Mouse (Mus musculus): ENCODE data around the gene D630045J12Rik. TPM values are rescaled to one million over a fixed set of nuclear protein-coding genes. Genes with fewer than 3 reads are reported as not detected.

The D630045J12Rik gene
- total and polyA plus RNA-seq, 3 experiments = 2.5 to 6.2 TPM; not detected in 1

DNA sequence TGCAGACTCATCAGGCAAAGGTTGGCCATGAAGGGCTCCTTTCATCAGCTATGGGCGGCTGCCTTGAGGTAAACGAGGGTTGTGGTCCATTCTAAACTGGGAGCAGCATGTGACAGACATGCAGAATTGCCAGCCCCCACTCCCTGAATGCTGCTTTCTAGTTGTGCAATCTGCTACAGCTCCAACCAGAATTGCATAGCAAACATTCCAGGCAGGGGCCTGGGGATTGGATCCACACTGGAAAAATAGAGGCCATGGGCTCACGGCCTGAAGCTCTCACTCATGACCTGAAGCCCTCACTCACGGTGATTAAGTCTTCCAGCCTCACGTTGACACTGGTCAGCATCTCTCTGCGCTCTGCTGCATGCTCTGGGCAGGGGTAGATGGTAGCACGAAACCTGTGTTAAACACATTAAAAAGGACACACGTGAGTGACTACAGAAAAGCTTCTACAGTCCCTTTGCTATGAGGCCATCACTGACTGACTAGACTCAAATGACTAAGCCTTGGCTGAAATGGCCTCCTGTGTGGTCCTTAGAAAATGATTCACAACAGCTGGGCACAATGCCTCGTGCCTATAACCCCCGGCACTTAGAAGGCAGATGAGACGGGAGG is 172.0 kb downstream of the D630045J12Rik start:
- Histone ChIP-seq H3K79me2 (ENCODE audit: control insufficient read depth, insufficient read depth, low read length, poor library complexity) (no peaks in the 10 kb centered on the region), H3K9ac (ENCODE audit: control insufficient read depth, low read depth, low read length, poor library complexity, severe bottlenecking) (no peak overlapping the region), H3K27ac (ENCODE audit: control insufficient read depth, low read depth, low read length) (no peak overlapping the region), H3K27me3 (ENCODE audit: control insufficient read depth in 1 of 2, insufficient read depth in 2 of 2, low read length in 2 of 2) (no peaks in the 10 kb centered on the region), H3K36me3 (ENCODE audit: control insufficient read depth in 1 of 2, insufficient read depth in 2 of 2, low read length in 2 of 2) (no peaks in the 10 kb centered on the region), H3K4me1 (ENCODE audit: control insufficient read depth in 1 of 2, insufficient read depth in 2 of 2, low read length in 2 of 2) (no peaks in the 10 kb centered on the region), H3K4me3 (ENCODE audit: control insufficient read depth in 1 of 2, insufficient read depth in 1 of 2, low read depth in 2 of 2, low read length in 2 of 2) (no peak overlapping the region), H3K9me3 (replicated peaks; ENCODE audit: insufficient read depth, low read length) (no peaks in the 10 kb centered on the region)
- no peak for DNase-seq (ENCODE audit: low read depth, low spot score)
- no peak for TF ChIP-seq RAD21 (IDR thresholded peaks at IDR 0.05; ENCODE audit: low read depth, low read length)
- TF ChIP-seq MXI1 (IDR thresholded peaks at IDR 0.05; ENCODE audit: low read depth, low read length) = no peak
- TF ChIP-seq E2F4 (IDR thresholded peaks at IDR 0.05; ENCODE audit: borderline replicate concordance, low read depth, low read length) = no peak
- TF ChIP-seq JUND (IDR thresholded peaks at IDR 0.05; ENCODE audit: low read depth, low read length) = no peak
- TF ChIP-seq ZC3H11A (IDR thresholded peaks at IDR 0.05; ENCODE audit: low read depth, low read length) = no peak
- TF ChIP-seq MAX (IDR thresholded peaks at IDR 0.05; ENCODE audit: low read length) = no peak
- TF ChIP-seq SIN3A (IDR thresholded peaks at IDR 0.05; ENCODE audit: low read length) = no peak
- TF ChIP-seq ETS1 (IDR thresholded peaks at IDR 0.05; ENCODE audit: low read depth, low read length) = no peak
- no peak for TF ChIP-seq RCOR1 (IDR thresholded peaks at IDR 0.05; ENCODE audit: low read depth, low read length)
- TF ChIP-seq ZMIZ1 (IDR thresholded peaks at IDR 0.05; ENCODE audit: low read depth, low read length) = no peak
- no peak for TF ChIP-seq EP300 (IDR thresholded peaks at IDR 0.05; ENCODE audit: low read depth in 1 of 2, low read length in 2 of 2)
- TF ChIP-seq SMC3 (IDR thresholded peaks at IDR 0.05; ENCODE audit: low read depth, low read length) = no peak

- H3K27me3 ChIP-seq (ENCODE audit: control insufficient read depth in 1 of 2, insufficient read depth in 2 of 2, low read length in 2 of 2) = no peaks in the 10 kb centered on the region
- no peaks in the 10 kb centered on the region for H3K4me1 ChIP-seq (ENCODE audit: control insufficient read depth in 1 of 2, insufficient read depth in 2 of 2, low read length in 2 of 2)
- H3K27ac ChIP-seq (ENCODE audit: control insufficient read depth, low read depth, low read length) = no peak overlapping the region
- no peaks in the 10 kb centered on the region for H3K79me2 ChIP-seq (ENCODE audit: control insufficient read depth, insufficient read depth, low read length, poor library complexity)
- no peak overlapping the region for H3K4me3 ChIP-seq (ENCODE audit: control insufficient read depth in 1 of 2, insufficient read depth in 1 of 2, low read depth in 2 of 2, low read length in 2 of 2)
- no peak for DNase-seq (ENCODE audit: low read depth, low spot score)
- H3K9ac ChIP-seq (ENCODE audit: control insufficient read depth, low read depth, low read length, poor library complexity, severe bottlenecking) = no peak overlapping the region
- no peak for TF ChIP-seq RCOR1 (IDR thresholded peaks at IDR 0.05; ENCODE audit: low read depth, low read length)
- TF ChIP-seq UBTF (IDR thresholded peaks at IDR 0.05; ENCODE audit: borderline replicate concordance, insufficient read depth, low read depth, low read length) = no peak
- no peaks in the 10 kb centered on the region for H3K36me3 ChIP-seq (ENCODE audit: control insufficient read depth in 1 of 2, insufficient read depth in 2 of 2, low read length in 2 of 2)
- H3K9me3 ChIP-seq (replicated peaks; ENCODE audit: insufficient read depth, low read length) = no peaks in the 10 kb centered on the region
Measured at GRCm38 (mm10) chr6:38080364-38080763, 173.4 kb downstream of the D630045J12Rik start.

GRCm38 (mm10) chr6:38073592-38073991 is 180.2 kb downstream of the D630045J12Rik start:
- TF ChIP-seq MAX (IDR thresholded peaks at IDR 0.05; ENCODE audit: low read length) = no peak
- no peak overlapping the region for H3K27ac ChIP-seq (ENCODE audit: control insufficient read depth, low read depth, low read length)
- DNase-seq (ENCODE audit: low read depth, low spot score) = no peak
- no peaks in the 10 kb centered on the region for H3K9me3 ChIP-seq (replicated peaks; ENCODE audit: insufficient read depth, low read length)
- H3K4me3 ChIP-seq (ENCODE audit: control insufficient read depth in 1 of 2, insufficient read depth in 1 of 2, low read depth in 2 of 2, low read length in 2 of 2) = no peak overlapping the region
- peaks cover 6% of the 10 kb centered on the region in 2 experiments; a peak in 3 of 4 replicates for H3K4me1 ChIP-seq (ENCODE audit: control insufficient read depth in 1 of 2, insufficient read depth in 2 of 2, low read length in 2 of 2)
- H3K36me3 ChIP-seq (ENCODE audit: control insufficient read depth in 1 of 2, insufficient read depth in 2 of 2, low read length in 2 of 2) = peaks cover 0 to 2% of the 10 kb centered on the region in 2 experiments; a peak in 1 of 4 replicates
- H3K27me3 ChIP-seq (ENCODE audit: control insufficient read depth in 1 of 2, insufficient read depth in 2 of 2, low read length in 2 of 2) = no peaks in the 10 kb centered on the region; a peak in 1 of 4 replicates
- H3K79me2 ChIP-seq (ENCODE audit: control insufficient read depth, insufficient read depth, low read length, poor library complexity) = no peaks in the 10 kb centered on the region
- no peak overlapping the region for H3K9ac ChIP-seq (ENCODE audit: control insufficient read depth, low read depth, low read length, poor library complexity, severe bottlenecking)

Other genes starting within 250 kb of the D630045J12Rik start
- gene Svopl, start 207.0 kb downstream of the D630045J12Rik start, total RNA-seq (2012; rRNA removed) = not detected in 2 replicates
- not detected for gene Svopl, start 207.0 kb downstream of the D630045J12Rik start, polyA plus RNA-seq (2012; ENCODE audit: insufficient read depth in 1 of 2, insufficient read length in 2 of 2, low read depth in 1 of 2, low replicate concordance in 2 of 2, missing spikeins in 1 of 2)
- gene Tmem213, start 144.8 kb downstream of the D630045J12Rik start, total RNA-seq (2012; rRNA removed) = not detected in 2 replicates
- not detected for gene Tmem213, start 144.8 kb downstream of the D630045J12Rik start, polyA plus RNA-seq (2012; ENCODE audit: insufficient read depth in 1 of 2, insufficient read length in 2 of 2, low read depth in 1 of 2, low replicate concordance in 2 of 2, missing spikeins in 1 of 2)
- gene Atp6v0a4, start 129.4 kb downstream of the D630045J12Rik start, total RNA-seq (2012; rRNA removed) = 0.12 and 0.16 TPM in 2 replicates
- gene Atp6v0a4, start 129.4 kb downstream of the D630045J12Rik start, polyA plus RNA-seq (2012; ENCODE audit: insufficient read depth in 1 of 2, insufficient read length in 2 of 2, low read depth in 1 of 2, low replicate concordance in 2 of 2, missing spikeins in 1 of 2) = not detected
- gene Zc3hav1l, start 45.2 kb upstream of the D630045J12Rik start, total RNA-seq (2012; rRNA removed) = 1.8 and 2.0 TPM in 2 replicates
- gene Zc3hav1l, start 45.2 kb upstream of the D630045J12Rik start, polyA plus RNA-seq (2012; ENCODE audit: insufficient read depth in 1 of 2, insufficient read length in 2 of 2, low read depth in 1 of 2, low replicate concordance in 2 of 2, missing spikeins in 1 of 2) = 1 to 10 TPM in 1 of 2 experiments, not detected in 1; 5.8 TPM
- 66.6 and 88.1 TPM in 2 replicates for gene Zc3hav1, start 100.6 kb upstream of the D630045J12Rik start, total RNA-seq (2012; rRNA removed)
- 10 to 100 TPM; 68.3 to 71.0 TPM for gene Zc3hav1, start 100.6 kb upstream of the D630045J12Rik start, polyA plus RNA-seq (2012; ENCODE audit: insufficient read depth in 1 of 2, insufficient read length in 2 of 2, low read depth in 1 of 2, low replicate concordance in 2 of 2, missing spikeins in 1 of 2)
- gene Ttc26, start 127.5 kb upstream of the D630045J12Rik start, total RNA-seq (2012; rRNA removed) = 1.3 and 1.4 TPM in 2 replicates
- 1 to 10 TPM in 1 of 2 experiments, not detected in 1; 2.1 TPM for gene Ttc26, start 127.5 kb upstream of the D630045J12Rik start, polyA plus RNA-seq (2012; ENCODE audit: insufficient read depth in 1 of 2, insufficient read length in 2 of 2, low read depth in 1 of 2, low replicate concordance in 2 of 2, missing spikeins in 1 of 2)
- 12.1 and 13.6 TPM in 2 replicates for gene Ubn2, start 179.9 kb upstream of the D630045J12Rik start, total RNA-seq (2012; rRNA removed)
- 10 to 100 TPM; 16.0 to 39.4 TPM for gene Ubn2, start 179.9 kb upstream of the D630045J12Rik start, polyA plus RNA-seq (2012; ENCODE audit: insufficient read depth in 1 of 2, insufficient read length in 2 of 2, low read depth in 1 of 2, low replicate concordance in 2 of 2, missing spikeins in 1 of 2)